Mouse (Mus musculus): ENCODE data around the gene Etfa.

GRCm38 (mm10) chr9:55451426-55451825 lies 60.6 kb downstream of the Etfa start:
- TF ChIP-seq CTCF (IDR thresholded peaks at IDR 0.05; ENCODE audit: extremely low read depth, insufficient read length, insufficient replicate concordance, low read depth, low read length) (no peak), POLR2A (IDR thresholded peaks at IDR 0.05; ENCODE audit: low read depth, low read length) (no peak)

Data from small intestine, adult 2 months (tissue).